Comparison of ENCODE assay signal across 17 mouse cellular contexts in genomic region chr6:140730669-140731401, GRCm38 (mm10). TPM values are rescaled to one million over a fixed set of nuclear protein-coding genes. Genes with fewer than 3 reads are reported as not detected.
DNase-seq lines count a peak whose midpoint lies in the region; ATAC-seq lines count a peak whose summit lies in the region.
"Had no signal": no experiment of that assay in that cellular context is flagged by ENCODE, and none has a peak within 500 bp of the region (broad histone marks: within the 10 kb centered on the region; RNA-seq: fewer than 3 reads in every experiment).

No protein-coding gene starts in this region.

- 0 out of 2 replicates have a peak, but pooled peaks have one; percentile 6 for ATAC-seq in frontal cortex, adult (ENCODE audit: low TSS enrichment)
- peak; percentile 66; the same call in 1 of the 2 replicates for ATAC-seq in kidney, embryonic 16.5 days (ENCODE audit: low FRiP score, low TSS enrichment)
- no peak for ATAC-seq in kidney, embryonic 14.5 days (ENCODE audit: low FRiP score, low TSS enrichment)
- no peak for ATAC-seq in midbrain, embryonic 15.5 days (replicated peaks)

- no peaks in the 10 kb centered on the region for H3K36me3 ChIP-seq in kidney, embryonic 16.5 days (ENCODE audit: insufficient read depth, low read length)
- no peaks in the 10 kb centered on the region for H3K36me3 ChIP-seq in kidney, embryonic 14.5 days (ENCODE audit: control insufficient read depth, insufficient read depth, low read length)
- H3K36me3 ChIP-seq in midbrain, embryonic 15.5 days (replicated peaks), result no peaks in the 10 kb centered on the region
- H3K36me3 ChIP-seq: heart, embryonic 12.5 days; limb, embryonic 12.5 days; liver, embryonic 15.5 days had no signal

- H3K4me2 ChIP-seq in kidney, embryonic 16.5 days (replicated peaks; ENCODE audit: low read depth, low read length), result no peak overlapping the region
- H3K4me2 ChIP-seq in kidney, embryonic 14.5 days (replicated peaks; ENCODE audit: low read depth, low read length), result no peak overlapping the region
- no peak overlapping the region for H3K4me2 ChIP-seq in midbrain, embryonic 15.5 days
- H3K4me2 ChIP-seq: heart, embryonic 12.5 days; limb, embryonic 12.5 days; liver, embryonic 15.5 days had no signal

- DNase-seq in frontal cortex, postnatal 10 days (ENCODE audit: low spot score in 2 of 2), result no peak
- peak; percentile 9 for DNase-seq in brain, adult 2 months (ENCODE audit: low read depth, low spot score)
- DNase-seq in thymus, postnatal 0 days (ENCODE audit: low spot score), result no peak
- DNase-seq: adrenal gland, postnatal 10 days; heart, postnatal 4 days; lung, postnatal 10 days; thymus, postnatal 36 days had no signal

- H3K4me3 ChIP-seq in kidney, embryonic 16.5 days (ENCODE audit: low read length), result no peak overlapping the region
- no peak overlapping the region for H3K4me3 ChIP-seq in kidney, embryonic 14.5 days (ENCODE audit: low read length)
- no peak overlapping the region for H3K4me3 ChIP-seq in midbrain, embryonic 15.5 days
- H3K4me3 ChIP-seq: heart, embryonic 12.5 days; limb, embryonic 12.5 days; liver, embryonic 15.5 days had no signal

- WGBS in kidney, embryonic 16.5 days, result 52% methylated on average over 6 of the region's 6 CpGs
- WGBS in kidney, embryonic 14.5 days, result 65% methylated on average over 6 of the region's 6 CpGs
- WGBS in midbrain, embryonic 15.5 days, result 56% methylated on average over 6 of the region's 6 CpGs

- no peaks in the 10 kb centered on the region for H3K27me3 ChIP-seq in kidney, embryonic 16.5 days (ENCODE audit: insufficient read depth, low read length)
- H3K27me3 ChIP-seq in kidney, embryonic 14.5 days (ENCODE audit: control insufficient read depth, insufficient read depth, low read length), result no peaks in the 10 kb centered on the region
- H3K27me3 ChIP-seq in midbrain, embryonic 15.5 days (replicated peaks), result no peaks in the 10 kb centered on the region
- H3K27me3 ChIP-seq: heart, embryonic 12.5 days; liver, embryonic 15.5 days had no signal

- H3K9ac ChIP-seq in kidney, embryonic 16.5 days (replicated peaks; ENCODE audit: low read length), result no peak overlapping the region
- no peak overlapping the region for H3K9ac ChIP-seq in kidney, embryonic 14.5 days (ENCODE audit: low read depth, low read length)
- no peak overlapping the region for H3K9ac ChIP-seq in midbrain, embryonic 15.5 days
- H3K9ac ChIP-seq: heart, embryonic 12.5 days; limb, embryonic 12.5 days; liver, embryonic 15.5 days had no signal

- H3K9me3 ChIP-seq in kidney, embryonic 16.5 days (ENCODE audit: low read length), result peaks cover 7% of the 10 kb centered on the region; the same call in 1 of the 2 replicates
- peaks cover 7% of the 10 kb centered on the region; the same call in 1 of the 2 replicates for H3K9me3 ChIP-seq in kidney, embryonic 14.5 days (ENCODE audit: control insufficient read depth, low read length)
- no peaks in the 10 kb centered on the region for H3K9me3 ChIP-seq in midbrain, embryonic 15.5 days
- H3K9me3 ChIP-seq: limb, embryonic 12.5 days had no signal

- H3K4me1 ChIP-seq in kidney, embryonic 16.5 days (ENCODE audit: insufficient read depth, low read length), result peaks cover 9% of the 10 kb centered on the region; the same call in 1 of the 2 replicates
- peaks cover 8% of the 10 kb centered on the region; the same call in 1 of the 2 replicates for H3K4me1 ChIP-seq in kidney, embryonic 14.5 days (ENCODE audit: control insufficient read depth, insufficient read depth, low read length)
- 0 out of 2 replicates have a peak, but pooled peaks cover 6% of the 10 kb centered on the region for H3K4me1 ChIP-seq in midbrain, embryonic 15.5 days
- H3K4me1 ChIP-seq: heart, embryonic 12.5 days; liver, embryonic 15.5 days had no signal

- H3K27ac ChIP-seq in kidney, embryonic 16.5 days (ENCODE audit: low read length), result no peak overlapping the region
- H3K27ac ChIP-seq in kidney, embryonic 14.5 days (ENCODE audit: low read depth, low read length), result no peak overlapping the region
- peak overlapping the region; percentile 44; the same call in 1 of the 2 replicates for H3K27ac ChIP-seq in midbrain, embryonic 15.5 days
- H3K27ac ChIP-seq: limb, embryonic 12.5 days; liver, embryonic 15.5 days; stomach, postnatal 0 days had no signal

RNA-seq across cellular contexts. Expression of gene Gm11077, which starts 1.8 kb away (rescaled TPM):
- polyA plus RNA-seq in kidney, embryonic 16.5 days (2015; fragmentation: Nextera tagmentation; extraction: Ambion mirVana), result not detected in 2 replicates
- not detected in 2 replicates for polyA plus RNA-seq in kidney, embryonic 14.5 days (2014; fragmentation: Nextera tagmentation; extraction: Ambion mirVana)
- not detected in 2 replicates for polyA plus RNA-seq in midbrain, embryonic 15.5 days (2015; fragmentation: Nextera tagmentation; extraction: Ambion mirVana)
- polyA plus RNA-seq in thymus, postnatal 0 days (2015; fragmentation: Nextera tagmentation; extraction: Ambion mirVana), result not detected in 2 replicates
- polyA plus RNA-seq: C2C12; heart, embryonic 12.5 days; limb, embryonic 12.5 days; liver, embryonic 15.5 days; neural tube, embryonic 11.5 days; stomach, postnatal 0 days had no signal

Comparison
In these comparisons a context has a peak if more than half of its experiments do, and no peak if none do; other contexts are left out.
1. ATAC-seq: peak in frontal cortex, adult (single experiment) and kidney, embryonic 16.5 days (single experiment); none in kidney, embryonic 14.5 days (single experiment) and midbrain, embryonic 15.5 days (single experiment).